Mouse (Mus musculus): ENCODE measurements around the gene Hoxa7.

GRCm38 (mm10) chr6:52189909-52190308, 31.7 kb downstream of the Hoxa7 start:
- no peak for TF ChIP-seq EP300 (optimal IDR thresholded peaks at IDR 0.05)
- no peak for TF ChIP-seq CTCF (IDR thresholded peaks at IDR 0.05; ENCODE audit: low read depth)
